Mouse (Mus musculus): ENCODE data around the gene D930020B18Rik. TPM values are rescaled to one million over a fixed set of nuclear protein-coding genes. Genes with fewer than 3 reads are reported as not detected.

D930020B18Rik gene
- polyA plus RNA-seq, 1 experiment: 0.22 TPM

- 55% methylated on average over 7 of the region's 7 CpGs for WGBS
- TF ChIP-seq CTCF (IDR thresholded peaks at IDR 0.05; ENCODE audit: borderline replicate concordance, control insufficient read depth, extremely low read depth, insufficient read depth, low read length, poor library complexity) (no peak), POLR2A (IDR thresholded peaks at IDR 0.05; ENCODE audit: control insufficient read depth, extremely low read depth, insufficient read depth, low read length, poor library complexity) (no peak)
- no peak for DNase-seq
- Histone ChIP-seq H3K4me3 (ENCODE audit: control insufficient read depth, insufficient read depth, low read length) (no peak overlapping the region), H3K36me3 (ENCODE audit: control insufficient read depth, insufficient read depth, low read length) (no peaks in the 10 kb centered on the region), H3K27me3 (ENCODE audit: control insufficient read depth, insufficient read depth, low read length) (no peaks in the 10 kb centered on the region), H3K4me1 (replicated peaks; ENCODE audit: control insufficient read depth, insufficient read depth, low read length) (no peaks in the 10 kb centered on the region; the same call in 1 of the 2 replicates), H3K27ac (ENCODE audit: control insufficient read depth, insufficient read depth, low read length) (no peak overlapping the region)
These were observed 35.6 kb downstream of the D930020B18Rik start for GRCm38 (mm10) chr10:121677019-121677418.

- no peak for DNase-seq
- Histone ChIP-seq H3K4me3 (ENCODE audit: control insufficient read depth, insufficient read depth, low read length) (no peak overlapping the region), H3K4me1 (replicated peaks; ENCODE audit: control insufficient read depth, insufficient read depth, low read length) (no peaks in the 10 kb centered on the region; the same call in 1 of the 2 replicates), H3K27ac (ENCODE audit: control insufficient read depth, insufficient read depth, low read length) (no peak overlapping the region), H3K36me3 (ENCODE audit: control insufficient read depth, insufficient read depth, low read length) (no peaks in the 10 kb centered on the region), H3K27me3 (ENCODE audit: control insufficient read depth, insufficient read depth, low read length) (no peaks in the 10 kb centered on the region)
- TF ChIP-seq CTCF (IDR thresholded peaks at IDR 0.05; ENCODE audit: borderline replicate concordance, control insufficient read depth, extremely low read depth, insufficient read depth, low read length, poor library complexity) (no peak), POLR2A (IDR thresholded peaks at IDR 0.05; ENCODE audit: control insufficient read depth, extremely low read depth, insufficient read depth, low read length, poor library complexity) (no peak)
- WGBS: 94% methylated on average over 2 of the region's 2 CpGs
These were observed 39.5 kb downstream of the D930020B18Rik start for GRCm38 (mm10) chr10:121680902-121681301.

GRCm38 (mm10) chr10:121682539-121682938, 41.2 kb downstream of the D930020B18Rik start:
- no peak for DNase-seq
- 43% methylated on average over 10 of the region's 10 CpGs for WGBS
- Histone ChIP-seq H3K4me3 (ENCODE audit: control insufficient read depth, insufficient read depth, low read length) (no peak overlapping the region), H3K27me3 (ENCODE audit: control insufficient read depth, insufficient read depth, low read length) (no peaks in the 10 kb centered on the region), H3K36me3 (ENCODE audit: control insufficient read depth, insufficient read depth, low read length) (no peaks in the 10 kb centered on the region), H3K4me1 (replicated peaks; ENCODE audit: control insufficient read depth, insufficient read depth, low read length) (no peaks in the 10 kb centered on the region), H3K27ac (ENCODE audit: control insufficient read depth, insufficient read depth, low read length) (no peak overlapping the region)
- TF ChIP-seq CTCF (IDR thresholded peaks at IDR 0.05; ENCODE audit: borderline replicate concordance, control insufficient read depth, extremely low read depth, insufficient read depth, low read length, poor library complexity) (no peak), POLR2A (IDR thresholded peaks at IDR 0.05; ENCODE audit: control insufficient read depth, extremely low read depth, insufficient read depth, low read length, poor library complexity) (no peak)

- 96% methylated on average over 4 of the region's 4 CpGs for WGBS
- no peaks in the 10 kb centered on the region for H3K36me3 ChIP-seq (ENCODE audit: control insufficient read depth, insufficient read depth, low read length)
- no peak overlapping the region for H3K27ac ChIP-seq (ENCODE audit: control insufficient read depth, insufficient read depth, low read length)
- no peak for DNase-seq
- TF ChIP-seq POLR2A (IDR thresholded peaks at IDR 0.05; ENCODE audit: control insufficient read depth, extremely low read depth, insufficient read depth, low read length, poor library complexity) (no peak), CTCF (IDR thresholded peaks at IDR 0.05; ENCODE audit: borderline replicate concordance, control insufficient read depth, extremely low read depth, insufficient read depth, low read length, poor library complexity) (no peak)
- no peaks in the 10 kb centered on the region for H3K4me1 ChIP-seq (replicated peaks; ENCODE audit: control insufficient read depth, insufficient read depth, low read length)
- no peak overlapping the region for H3K4me3 ChIP-seq (ENCODE audit: control insufficient read depth, insufficient read depth, low read length)
- no peaks in the 10 kb centered on the region for H3K27me3 ChIP-seq (ENCODE audit: control insufficient read depth, insufficient read depth, low read length)
These were observed 44.8 kb downstream of the D930020B18Rik start for GRCm38 (mm10) chr10:121686153-121686660.

- Histone ChIP-seq H3K27me3 (ENCODE audit: control insufficient read depth, insufficient read depth, low read length) (no peaks in the 10 kb centered on the region), H3K4me3 (ENCODE audit: control insufficient read depth, insufficient read depth, low read length) (no peak overlapping the region), H3K4me1 (replicated peaks; ENCODE audit: control insufficient read depth, insufficient read depth, low read length) (no peaks in the 10 kb centered on the region), H3K27ac (ENCODE audit: control insufficient read depth, insufficient read depth, low read length) (no peak overlapping the region), H3K36me3 (ENCODE audit: control insufficient read depth, insufficient read depth, low read length) (no peaks in the 10 kb centered on the region)
- WGBS: 83% methylated on average over 7 of the region's 7 CpGs
- no peak for DNase-seq
- no peak for TF ChIP-seq CTCF (IDR thresholded peaks at IDR 0.05; ENCODE audit: borderline replicate concordance, control insufficient read depth, extremely low read depth, insufficient read depth, low read length, poor library complexity)
- no peak for TF ChIP-seq POLR2A (IDR thresholded peaks at IDR 0.05; ENCODE audit: control insufficient read depth, extremely low read depth, insufficient read depth, low read length, poor library complexity)
These were observed 46.1 kb downstream of the D930020B18Rik start for GRCm38 (mm10) chr10:121687511-121687910.

- peak; percentile 19 for DNase-seq
- TF ChIP-seq POLR2A (IDR thresholded peaks at IDR 0.05; ENCODE audit: control insufficient read depth, extremely low read depth, insufficient read depth, low read length, poor library complexity): no peak
- peak; percentile 33; the same call in 1 of the 2 replicates for TF ChIP-seq CTCF (IDR thresholded peaks at IDR 0.05; ENCODE audit: borderline replicate concordance, control insufficient read depth, extremely low read depth, insufficient read depth, low read length, poor library complexity)
These were observed 48.4 kb downstream of the D930020B18Rik start for GRCm38 (mm10) chr10:121689591-121690314.

More at GRCm38 (mm10) chr10:121689591-121690314, 48.4 kb downstream of the D930020B18Rik start:
- 55% methylated on average over 15 of the region's 15 CpGs for WGBS
- Histone ChIP-seq H3K4me3 (ENCODE audit: control insufficient read depth, insufficient read depth, low read length) (no peak overlapping the region), H3K27me3 (ENCODE audit: control insufficient read depth, insufficient read depth, low read length) (no peaks in the 10 kb centered on the region), H3K27ac (ENCODE audit: control insufficient read depth, insufficient read depth, low read length) (no peak overlapping the region), H3K4me1 (replicated peaks; ENCODE audit: control insufficient read depth, insufficient read depth, low read length) (no peaks in the 10 kb centered on the region), H3K36me3 (ENCODE audit: control insufficient read depth, insufficient read depth, low read length) (no peaks in the 10 kb centered on the region)

Measured in thymus, adult 2 months (tissue).